Mouse (Mus musculus) E14TG2a.4 (cell line): ENCODE data around the gene Kndc1.

Source experiments
- CTCF ChIP-seq: conservative IDR thresholded peaks from 2 replicates; pipeline ENCODE4 v1.5.1; 2014; ENCODE audit warnings: low read length
- NANOG ChIP-seq: IDR thresholded peaks from 2 replicates; pipeline ENCODE4 v1.6.1; 2014; ENCODE audit warnings: borderline replicate concordance, low read length, mixed read lengths
- POU5F1 ChIP-seq: IDR thresholded peaks from 2 replicates; pipeline ENCODE4 v1.6.1; 2014; ENCODE audit warnings: low read length, borderline replicate concordance

DNA sequence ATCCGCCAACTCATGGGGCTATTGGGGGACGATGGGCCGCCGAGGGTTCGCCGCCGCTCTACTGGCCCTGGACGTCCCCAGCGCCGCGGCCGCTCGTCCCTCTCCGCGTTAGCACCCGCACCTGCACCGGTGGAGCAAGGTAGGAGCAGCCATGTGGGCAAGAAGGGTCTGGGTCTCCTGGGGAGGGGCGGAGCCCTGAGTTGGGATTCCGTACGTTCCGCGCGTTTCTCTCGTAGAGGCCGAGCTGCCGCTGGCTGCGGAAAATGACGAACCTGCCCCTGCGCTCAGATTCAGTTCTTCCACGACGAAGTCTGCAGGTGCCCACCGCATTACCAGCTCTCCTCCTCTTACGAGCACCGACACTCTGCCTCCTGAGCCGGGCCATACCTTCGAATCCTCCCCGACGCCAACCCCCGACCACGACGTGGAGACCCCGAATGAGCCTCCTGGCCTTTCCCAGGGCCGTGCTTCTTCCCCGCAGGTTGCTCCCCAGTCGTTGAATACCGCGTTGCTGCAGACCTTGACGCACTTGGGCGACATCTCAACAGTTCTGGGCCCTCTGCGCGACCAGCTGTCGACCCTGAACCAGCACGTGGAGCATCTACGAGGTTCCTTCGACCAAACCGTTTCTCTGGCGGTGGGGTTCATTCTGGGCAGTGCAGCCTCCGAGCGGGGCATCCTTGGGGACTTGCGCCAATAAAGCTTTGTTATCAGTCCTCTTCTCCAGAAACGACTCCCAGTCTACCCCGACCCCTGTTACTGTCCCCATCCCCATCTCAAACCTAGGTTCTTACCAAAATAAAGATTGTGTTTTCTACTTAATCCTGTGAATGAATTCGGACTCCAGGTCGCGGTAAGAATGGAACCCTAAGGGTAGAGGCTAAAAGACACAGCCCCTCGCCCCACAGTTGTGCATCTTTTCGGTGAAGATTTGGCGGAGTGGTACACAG, 50.1 kb downstream of the Kndc1 start:
- TF ChIP-seq CTCF (no peak), NANOG (no peak), POU5F1 (no peak)
